Mouse (Mus musculus): ENCODE measurements around the gene Cldn13. TPM values are rescaled to one million over a fixed set of nuclear protein-coding genes. Genes with fewer than 3 reads are reported as not detected.

Gene Cldn13
- polyA plus RNA-seq, 1 experiment from 2014 or later = 2.5 TPM

- no peak overlapping the region for H3K4me2 ChIP-seq (replicated peaks)
- no peaks in the 10 kb centered on the region for H3K9me3 ChIP-seq
- H3K9ac ChIP-seq (replicated peaks) = no peak overlapping the region
- WGBS = 53% methylated on average over 18 of the region's 18 CpGs
- 0 out of 2 replicates have a peak, but pooled peaks cover 4% of the 10 kb centered on the region for H3K4me1 ChIP-seq
- H3K36me3 ChIP-seq = no peaks in the 10 kb centered on the region
- H3K27ac ChIP-seq (replicated peaks) = no peak overlapping the region
- no peak for ATAC-seq (ENCODE audit: low FRiP score, low read depth)
- H3K27me3 ChIP-seq = no peaks in the 10 kb centered on the region
- H3K4me3 ChIP-seq = no peak overlapping the region
Measured at GRCm38 (mm10) chr5:134887447-134888335, 27.6 kb downstream of the Cldn13 start.

GRCm38 (mm10) chr5:134883077-134883476 is 32.2 kb downstream of the Cldn13 start:
- no peak for ATAC-seq (ENCODE audit: low FRiP score, low read depth)
- no peak overlapping the region for H3K27ac ChIP-seq (replicated peaks)
- peaks cover 2% of the 10 kb centered on the region; the same call in 1 of the 2 replicates for H3K9me3 ChIP-seq
- H3K36me3 ChIP-seq = no peaks in the 10 kb centered on the region
- H3K4me1 ChIP-seq = 0 out of 2 replicates have a peak, but pooled peaks cover 4% of the 10 kb centered on the region
- no peak overlapping the region for H3K4me3 ChIP-seq
- no peaks in the 10 kb centered on the region for H3K27me3 ChIP-seq
- no peak overlapping the region for H3K4me2 ChIP-seq (replicated peaks)
- no peak overlapping the region for H3K9ac ChIP-seq (replicated peaks)
- 74% methylated on average over 3 of the region's 3 CpGs for WGBS

DNA sequence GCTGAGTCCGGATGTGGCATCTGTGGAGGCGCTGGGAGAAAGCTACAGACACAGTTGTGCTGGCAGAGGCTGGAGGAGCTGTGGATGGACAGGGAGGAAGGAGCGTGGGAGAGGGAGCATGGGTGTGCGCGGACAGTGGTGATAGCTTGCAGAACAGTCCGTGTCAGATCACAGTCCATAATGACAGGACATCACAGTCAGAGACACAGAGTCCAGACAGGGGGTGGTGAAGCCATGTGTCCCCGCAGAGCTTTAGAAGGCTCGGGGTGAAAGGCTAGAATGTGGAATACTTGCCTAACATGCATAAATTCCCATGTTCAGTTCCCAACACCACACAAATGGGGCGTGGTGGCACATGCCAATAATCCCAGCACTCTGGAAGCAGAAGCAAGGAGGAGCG is 38.5 kb downstream of the Cldn13 start:
- H3K27me3 ChIP-seq = no peaks in the 10 kb centered on the region
- no peak overlapping the region for H3K27ac ChIP-seq (replicated peaks)
- H3K9me3 ChIP-seq = peaks cover 2% of the 10 kb centered on the region; the same call in 1 of the 2 replicates
- no peak overlapping the region for H3K9ac ChIP-seq (replicated peaks)
- no peaks in the 10 kb centered on the region for H3K36me3 ChIP-seq
- no peak overlapping the region for H3K4me3 ChIP-seq
- 82% methylated on average over 10 of the region's 10 CpGs for WGBS
- ATAC-seq (ENCODE audit: low FRiP score, low read depth) = no peak
- no peaks in the 10 kb centered on the region for H3K4me1 ChIP-seq
- no peak overlapping the region for H3K4me2 ChIP-seq (replicated peaks)

DNA sequence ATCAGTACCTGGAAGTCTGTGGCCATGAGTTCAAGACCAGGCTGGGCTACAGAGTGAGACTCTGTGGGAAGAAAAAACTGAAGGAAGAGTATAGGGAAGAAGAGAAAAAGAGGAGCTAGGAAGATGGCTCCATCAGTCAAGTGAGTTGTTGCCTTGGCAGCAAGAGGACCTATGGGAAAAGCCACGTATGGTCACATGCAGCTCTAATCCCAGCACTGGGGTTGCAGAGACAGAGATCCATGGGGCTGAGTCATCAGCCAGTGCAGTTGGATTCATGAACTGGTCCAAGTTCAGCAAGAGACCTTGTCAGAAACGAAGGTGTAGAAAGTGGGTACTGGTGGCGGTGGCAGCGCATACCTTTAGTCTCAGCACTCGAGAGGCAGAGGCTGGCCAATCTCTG is 40.1 kb downstream of the Cldn13 start:
- WGBS = 84% methylated on average over 5 of the region's 5 CpGs
- H3K4me2 ChIP-seq (replicated peaks) = no peak overlapping the region
- H3K9me3 ChIP-seq = no peaks in the 10 kb centered on the region
- H3K27ac ChIP-seq (replicated peaks) = no peak overlapping the region
- H3K4me1 ChIP-seq = no peaks in the 10 kb centered on the region
- ATAC-seq (ENCODE audit: low FRiP score, low read depth) = no peak
- H3K36me3 ChIP-seq = no peaks in the 10 kb centered on the region
- no peak overlapping the region for H3K4me3 ChIP-seq
- H3K27me3 ChIP-seq = no peaks in the 10 kb centered on the region
- no peak overlapping the region for H3K9ac ChIP-seq (replicated peaks)

- 80% methylated on average over 21 of the region's 21 CpGs for WGBS
- no peak overlapping the region for H3K27ac ChIP-seq (replicated peaks)
- ATAC-seq (ENCODE audit: low FRiP score, low read depth) = no peak
Measured at GRCm38 (mm10) chr5:134873956-134874879, 41.1 kb downstream of the Cldn13 start.

DNA sequence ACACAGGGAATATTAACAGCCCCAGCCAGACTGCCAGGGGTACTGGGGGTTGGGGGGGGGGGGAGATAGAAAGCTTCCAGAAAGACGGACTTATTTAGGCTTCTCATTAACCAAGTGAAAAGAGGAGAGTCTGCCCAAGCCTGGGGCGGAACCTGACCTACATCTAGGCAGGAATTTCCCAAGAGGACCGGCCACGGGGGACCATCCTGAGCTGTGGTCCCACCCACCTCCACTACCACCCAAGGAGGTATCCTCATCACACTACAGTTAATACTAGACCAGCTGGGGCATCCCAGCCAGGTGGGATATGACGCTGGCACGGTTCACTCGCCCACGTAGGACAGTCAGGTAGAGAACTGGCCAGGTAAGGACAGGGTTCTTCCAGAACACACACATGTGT is 42.3 kb downstream of the Cldn13 start:
- no peaks in the 10 kb centered on the region for H3K27me3 ChIP-seq
- H3K9ac ChIP-seq (replicated peaks) = no peak overlapping the region
- H3K4me1 ChIP-seq = no peaks in the 10 kb centered on the region
- H3K27ac ChIP-seq (replicated peaks) = no peak overlapping the region
- no peak overlapping the region for H3K4me2 ChIP-seq (replicated peaks)
- no peak for ATAC-seq (ENCODE audit: low FRiP score, low read depth)
- no peaks in the 10 kb centered on the region for H3K36me3 ChIP-seq
- H3K4me3 ChIP-seq = no peak overlapping the region
- no peaks in the 10 kb centered on the region for H3K9me3 ChIP-seq
- 94% methylated on average over 8 of the region's 8 CpGs for WGBS

More at GRCm38 (mm10) chr5:134873956-134874879, 41.1 kb downstream of the Cldn13 start:
- no peaks in the 10 kb centered on the region for H3K9me3 ChIP-seq
- H3K4me1 ChIP-seq = no peaks in the 10 kb centered on the region
- no peak overlapping the region for H3K4me2 ChIP-seq (replicated peaks)
- H3K4me3 ChIP-seq = no peak overlapping the region
- no peak overlapping the region; the same call in 1 of the 2 replicates for H3K9ac ChIP-seq (replicated peaks)
- no peaks in the 10 kb centered on the region for H3K36me3 ChIP-seq
- H3K27me3 ChIP-seq = no peaks in the 10 kb centered on the region

GRCm38 (mm10) chr5:134872597-134872996 is 42.7 kb downstream of the Cldn13 start:
- 79% methylated on average over 5 of the region's 5 CpGs for WGBS
- Histone ChIP-seq H3K9me3 (no peaks in the 10 kb centered on the region), H3K4me2 (replicated peaks) (no peak overlapping the region), H3K36me3 (no peaks in the 10 kb centered on the region), H3K9ac (replicated peaks) (no peak overlapping the region), H3K4me1 (no peaks in the 10 kb centered on the region), H3K27ac (replicated peaks) (no peak overlapping the region), H3K27me3 (no peaks in the 10 kb centered on the region), H3K4me3 (no peak overlapping the region)
- ATAC-seq (ENCODE audit: low FRiP score, low read depth) = no peak

- H3K36me3 ChIP-seq = no peaks in the 10 kb centered on the region
- no peaks in the 10 kb centered on the region for H3K9me3 ChIP-seq
- H3K27ac ChIP-seq (replicated peaks) = no peak overlapping the region
- H3K27me3 ChIP-seq = no peaks in the 10 kb centered on the region
- 83% methylated on average over 5 of the region's 5 CpGs for WGBS
- no peak for ATAC-seq (ENCODE audit: low FRiP score, low read depth)
- no peak overlapping the region for H3K4me2 ChIP-seq (replicated peaks)
- H3K4me1 ChIP-seq = no peaks in the 10 kb centered on the region; the same call in 1 of the 2 replicates
- no peak overlapping the region for H3K4me3 ChIP-seq
- no peak overlapping the region for H3K9ac ChIP-seq (replicated peaks)
Measured at GRCm38 (mm10) chr5:134868506-134868905, 46.8 kb downstream of the Cldn13 start.

- Histone ChIP-seq H3K36me3 (no peaks in the 10 kb centered on the region), H3K9ac (replicated peaks) (no peak overlapping the region), H3K4me2 (replicated peaks) (no peak overlapping the region), H3K4me3 (no peak overlapping the region), H3K27ac (replicated peaks) (no peak overlapping the region), H3K9me3 (no peaks in the 10 kb centered on the region), H3K4me1 (no peaks in the 10 kb centered on the region; the same call in 1 of the 2 replicates), H3K27me3 (no peaks in the 10 kb centered on the region)
- WGBS = 64% methylated on average over 18 of the region's 18 CpGs
- ATAC-seq (ENCODE audit: low FRiP score, low read depth) = no peak
Measured at GRCm38 (mm10) chr5:134867320-134868144, 47.8 kb downstream of the Cldn13 start.

DNA sequence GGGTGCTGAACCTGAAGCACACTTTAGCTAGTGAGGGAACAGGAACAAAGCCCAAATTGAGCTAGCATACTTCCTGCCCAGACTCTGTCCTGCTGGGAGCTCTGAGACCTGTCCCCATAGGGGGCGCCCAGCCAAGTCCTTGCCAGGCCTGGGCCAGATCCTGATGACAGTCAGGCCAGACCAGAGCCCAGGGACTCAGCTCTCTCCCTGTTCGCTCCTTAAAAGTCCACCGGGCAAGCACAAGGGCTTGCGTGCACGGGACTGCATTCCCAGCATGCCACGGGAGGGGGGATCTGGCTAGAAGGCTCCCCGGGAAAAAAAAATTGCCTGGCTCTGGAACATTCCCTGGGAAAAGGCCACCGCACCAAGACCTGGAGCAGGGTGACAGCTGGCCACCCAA is 50.2 kb downstream of the Cldn13 start:
- no peak for ATAC-seq (ENCODE audit: low FRiP score, low read depth)
- H3K9me3 ChIP-seq = no peaks in the 10 kb centered on the region
- no peak overlapping the region for H3K9ac ChIP-seq (replicated peaks)
- H3K4me1 ChIP-seq = no peaks in the 10 kb centered on the region; the same call in 1 of the 2 replicates
- 65% methylated on average over 8 of the region's 8 CpGs for WGBS
- H3K27ac ChIP-seq (replicated peaks) = no peak overlapping the region
- H3K4me2 ChIP-seq (replicated peaks) = no peak overlapping the region
- no peaks in the 10 kb centered on the region for H3K27me3 ChIP-seq
- no peaks in the 10 kb centered on the region for H3K36me3 ChIP-seq
- no peak overlapping the region for H3K4me3 ChIP-seq
